Mouse (Mus musculus): ENCODE data around the gene Bpifb5.
"Not testable (repeated sequence)": the region's sequence is repeated elsewhere in the genome, so short reads cannot be mapped to it uniquely, and the experiment has no call there.

Gene Bpifb5

DNA sequence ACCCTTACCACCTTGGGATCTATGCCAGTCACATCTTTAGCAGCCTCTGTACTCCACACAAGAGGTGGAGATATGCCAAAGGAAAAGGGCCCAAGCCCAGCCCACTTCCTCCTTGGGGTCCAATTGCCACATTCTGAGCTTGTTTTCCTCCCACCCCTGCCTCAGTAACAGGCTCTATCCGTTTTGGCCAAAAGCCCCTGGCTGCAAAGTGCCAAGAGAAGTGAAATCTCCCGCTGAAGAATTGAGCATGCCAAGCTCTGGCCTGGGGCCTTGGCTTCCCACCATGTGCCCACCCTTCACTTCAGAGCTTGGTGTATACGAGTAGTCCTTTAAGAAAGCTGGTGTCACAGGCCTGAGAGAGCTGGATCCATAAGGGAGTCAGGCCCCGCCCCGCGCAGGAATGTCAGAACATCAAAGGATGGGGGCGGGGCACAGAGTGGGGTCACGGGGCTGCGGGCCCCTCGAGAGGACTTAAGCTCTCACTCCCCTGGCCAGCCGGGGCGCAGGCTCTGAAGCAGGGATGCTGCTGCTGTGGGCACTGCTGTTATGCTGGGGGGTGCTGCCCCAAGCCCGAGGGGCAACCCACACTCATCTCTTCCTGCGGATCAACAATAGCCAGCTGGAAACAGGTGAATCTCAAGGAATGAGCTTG lies at the start of gene Bpifb5:
Gene Bpifb5, plus strand, starts transcription at position 478 of the 652 bp plus-strand sequence.
- DNase-seq (ENCODE audit: low spot score): no peak

DNA sequence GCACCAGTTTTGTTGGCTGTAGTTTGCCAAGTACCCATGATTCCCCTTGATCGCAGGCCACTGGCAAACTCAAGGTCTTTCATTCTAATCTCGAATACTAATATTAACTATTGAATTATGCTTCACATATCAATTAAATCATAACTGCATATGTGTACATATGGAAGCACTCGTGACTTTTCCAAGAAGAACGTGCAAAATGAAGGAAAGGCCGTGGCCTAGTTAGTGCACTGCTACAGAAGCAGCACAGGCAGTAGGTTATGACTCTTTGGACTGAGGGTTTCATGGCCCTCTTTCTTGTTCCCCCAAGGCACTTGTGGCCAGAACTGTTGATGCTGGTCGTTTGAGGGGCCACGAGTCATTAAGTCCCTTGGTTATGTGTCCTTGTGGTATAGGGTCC lies 41.6 kb upstream of the Bpifb5 start:
- not testable (repeated sequence) for DNase-seq (ENCODE audit: low spot score)

DNA sequence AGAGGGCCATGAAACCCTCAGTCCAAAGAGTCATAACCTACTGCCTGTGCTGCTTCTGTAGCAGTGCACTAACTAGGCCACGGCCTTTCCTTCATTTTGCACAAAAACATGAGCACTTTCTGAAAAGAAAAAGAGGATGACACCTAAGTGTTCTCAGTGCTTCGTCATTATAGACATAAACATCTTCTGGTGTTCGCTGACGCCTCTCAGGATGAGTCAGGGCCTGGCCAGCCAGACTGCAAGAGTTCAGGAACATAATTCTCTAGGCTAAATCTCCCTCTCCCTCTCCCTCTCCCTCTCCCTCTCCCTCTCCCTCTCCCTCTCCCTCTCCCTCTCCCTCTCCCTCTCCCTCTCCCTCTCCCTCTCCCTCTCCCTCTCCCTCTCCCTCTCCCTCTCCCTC lies 40.5 kb upstream of the Bpifb5 start:
- DNase-seq (ENCODE audit: low spot score): not testable (repeated sequence)

DNA sequence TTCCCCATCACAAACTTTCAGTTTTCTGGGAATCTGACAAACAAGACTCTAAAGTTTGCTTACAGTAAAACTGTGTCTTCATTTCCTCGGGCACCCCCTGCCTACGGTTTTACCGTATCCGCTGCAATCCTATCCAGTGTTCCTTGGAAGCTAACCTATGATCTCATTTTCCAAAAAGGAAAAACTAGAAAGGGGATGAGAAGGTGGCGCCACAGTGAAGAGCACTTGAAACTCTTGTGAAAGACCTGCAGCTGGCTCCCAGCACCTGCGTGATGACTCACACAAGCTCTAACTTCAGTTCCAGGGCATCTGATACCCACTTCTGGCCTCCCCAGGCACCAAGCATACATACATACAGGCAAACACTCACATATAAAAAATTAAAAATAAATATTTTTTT lies 38.2 kb upstream of the Bpifb5 start:
- DNase-seq (ENCODE audit: low spot score): no peak

DNA sequence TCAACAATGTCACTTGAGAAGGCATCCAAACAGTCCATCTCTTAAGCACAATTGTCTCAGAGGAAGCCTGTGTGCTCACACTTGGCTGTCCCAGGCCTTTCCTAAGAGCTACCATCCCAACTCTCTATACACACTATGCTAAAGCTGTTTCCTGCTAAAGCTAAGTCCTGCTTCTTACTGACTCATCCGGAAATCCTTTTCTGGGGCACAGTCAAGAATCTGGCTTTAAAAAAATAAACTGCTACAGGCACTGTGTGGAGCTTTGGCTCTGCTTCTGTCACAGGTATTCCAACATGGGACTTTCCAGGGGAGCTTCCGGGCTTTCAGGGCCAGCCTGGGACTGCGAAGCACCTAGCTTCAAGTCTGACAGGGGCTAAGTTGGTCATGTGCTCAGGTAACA lies 37.8 kb upstream of the Bpifb5 start:
- no peak for DNase-seq (ENCODE audit: low spot score)

DNA sequence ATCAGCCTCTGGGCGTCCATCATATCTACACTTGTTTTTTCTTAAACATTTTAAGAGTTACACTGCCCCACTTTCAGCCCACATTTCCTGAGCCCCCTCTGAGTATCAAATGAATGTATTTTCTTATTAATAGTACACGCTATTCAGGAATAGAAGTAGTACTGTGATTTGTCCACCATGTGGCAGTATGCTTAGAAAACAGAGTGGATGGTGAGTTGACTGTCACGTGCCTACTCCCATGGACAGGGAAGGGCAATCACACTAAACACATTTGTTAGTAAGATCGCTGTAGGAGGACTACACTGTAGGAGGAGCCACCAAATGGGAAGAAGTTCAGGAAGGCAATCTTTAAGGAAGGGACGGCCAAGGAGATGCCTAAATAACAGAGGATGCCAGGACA lies 36.1 kb upstream of the Bpifb5 start:
- no peak for DNase-seq (ENCODE audit: low spot score)

DNA sequence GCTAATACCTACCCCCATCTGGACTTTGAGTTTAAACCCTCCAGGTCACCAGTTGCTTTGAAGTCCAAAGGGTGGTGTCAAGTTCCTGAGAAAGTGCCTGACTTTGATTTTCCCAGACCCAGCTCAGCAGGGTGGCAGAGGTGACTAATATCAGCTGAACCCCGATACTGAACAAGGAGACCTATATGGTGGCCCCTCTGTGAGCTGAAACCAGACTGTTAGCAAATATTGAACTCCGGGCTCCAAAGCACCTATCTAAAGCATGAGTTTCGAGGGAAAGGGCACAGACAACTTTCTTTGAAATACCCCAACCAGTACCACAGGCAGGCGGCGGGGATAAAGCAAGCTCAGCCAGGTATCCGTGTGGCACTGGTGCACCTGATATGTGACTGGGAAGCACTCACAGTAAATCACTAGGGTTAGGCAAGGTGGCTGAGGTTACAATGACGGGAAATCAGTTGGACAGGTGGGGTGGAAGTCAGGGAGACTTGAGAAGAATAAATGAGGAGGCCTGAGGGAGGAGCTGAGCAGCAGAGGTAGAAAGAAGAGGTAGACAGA lies 33.6 kb upstream of the Bpifb5 start:
- no peak for DNase-seq (ENCODE audit: low spot score)

DNA sequence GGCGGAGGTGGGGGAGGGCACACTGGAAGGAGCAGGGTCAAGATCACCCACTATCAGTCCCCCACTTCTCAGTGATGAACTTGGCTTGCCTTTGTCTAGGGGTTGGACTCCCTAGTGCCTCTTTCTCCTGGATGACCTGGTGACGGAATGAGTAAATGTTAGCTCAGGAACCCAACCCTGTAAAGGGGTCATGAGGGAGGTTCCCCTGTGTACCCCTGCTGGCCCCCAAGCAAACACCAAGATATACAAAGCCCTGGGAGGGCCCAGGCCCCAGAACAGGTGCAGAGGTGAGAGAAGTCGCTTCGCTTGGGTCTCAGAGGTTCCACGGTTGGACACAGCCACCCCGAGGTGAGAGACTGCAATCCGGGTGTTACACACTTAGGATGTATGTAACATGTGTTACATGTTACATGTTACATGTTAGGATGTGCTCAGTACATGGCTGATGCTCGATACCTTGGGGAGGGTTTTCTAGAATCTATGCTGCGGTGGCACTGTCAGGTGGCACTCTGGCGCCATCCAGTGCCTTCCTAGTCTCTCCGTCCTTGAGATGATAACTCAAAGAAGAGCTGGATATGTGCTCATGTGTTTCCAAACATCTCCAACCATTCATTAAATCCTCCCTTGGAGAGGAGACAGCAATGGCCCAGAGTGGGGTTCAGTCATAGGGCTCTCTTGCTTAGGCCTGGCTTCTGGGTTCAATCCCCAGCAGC lies 32.8 kb upstream of the Bpifb5 start, which contains the start of gene Bpifb1:
Gene Bpifb1, plus strand, starts transcription at position 273 of the 713 bp plus-strand sequence.
- no peak for DNase-seq (ENCODE audit: low spot score)

DNA sequence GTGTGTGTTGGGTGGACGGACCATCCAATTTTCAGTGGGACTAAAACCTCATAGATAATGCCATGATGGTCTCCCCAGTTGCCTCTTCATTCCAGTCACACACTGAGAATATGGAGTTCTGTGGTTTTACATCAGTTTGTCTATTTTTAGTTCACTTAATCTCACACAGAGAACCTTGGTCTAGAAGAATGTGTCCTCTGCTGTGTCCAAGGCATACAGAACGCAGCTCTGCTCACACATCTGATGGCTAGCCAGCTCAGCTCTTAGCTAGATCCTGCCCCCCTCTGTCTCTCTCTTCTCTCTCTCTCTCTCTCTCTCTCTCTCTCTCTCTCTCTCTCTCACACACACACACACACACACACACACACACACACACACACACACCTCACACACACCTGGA lies 31.4 kb upstream of the Bpifb5 start:
- DNase-seq (ENCODE audit: low spot score): no peak

DNA sequence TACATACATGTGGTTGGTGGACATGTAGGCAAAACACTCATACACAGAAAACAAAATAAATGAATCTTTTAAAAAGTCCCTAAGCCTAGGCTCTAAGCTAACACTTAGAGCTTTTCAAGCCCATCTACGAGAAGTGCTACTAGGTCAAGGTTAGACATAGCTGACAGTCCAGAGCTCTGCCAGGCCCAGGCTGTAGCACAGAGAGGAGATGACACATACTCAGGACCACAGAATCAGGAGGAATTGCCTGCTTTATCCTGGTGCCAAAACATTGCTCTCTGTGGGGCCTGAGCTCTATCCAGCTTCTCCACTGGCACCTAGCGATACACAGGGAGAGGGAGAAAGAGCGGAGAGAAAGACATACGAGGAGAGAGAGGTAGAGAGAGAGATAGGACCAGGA lies 30.5 kb upstream of the Bpifb5 start:
- DNase-seq (ENCODE audit: low spot score): no peak

DNA sequence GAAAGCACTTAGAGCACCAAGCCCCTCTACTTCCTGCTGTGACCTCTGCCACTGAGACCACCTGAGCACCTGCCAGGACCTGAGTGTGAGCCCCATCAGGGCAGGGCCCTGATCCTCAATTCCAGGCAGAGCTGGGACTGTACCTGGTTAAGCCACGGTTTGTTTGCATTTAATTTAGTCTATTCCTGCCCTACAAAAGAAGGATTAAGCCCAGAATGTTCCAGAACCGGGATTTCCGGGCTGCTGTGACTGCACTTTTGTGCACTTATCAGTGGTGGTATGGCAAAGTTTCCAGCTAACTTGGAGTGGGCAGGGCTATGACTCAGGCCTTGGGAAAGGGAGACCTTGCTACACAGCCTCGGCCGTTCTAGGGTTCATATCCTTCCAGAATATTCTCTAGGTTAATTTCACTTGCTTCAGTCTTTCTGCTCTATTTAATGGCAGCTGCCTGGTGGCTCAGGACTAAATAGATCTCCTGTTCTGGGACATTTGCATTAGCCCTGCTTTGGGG lies 29.5 kb upstream of the Bpifb5 start:
- DNase-seq (ENCODE audit: low spot score): no peak

DNA sequence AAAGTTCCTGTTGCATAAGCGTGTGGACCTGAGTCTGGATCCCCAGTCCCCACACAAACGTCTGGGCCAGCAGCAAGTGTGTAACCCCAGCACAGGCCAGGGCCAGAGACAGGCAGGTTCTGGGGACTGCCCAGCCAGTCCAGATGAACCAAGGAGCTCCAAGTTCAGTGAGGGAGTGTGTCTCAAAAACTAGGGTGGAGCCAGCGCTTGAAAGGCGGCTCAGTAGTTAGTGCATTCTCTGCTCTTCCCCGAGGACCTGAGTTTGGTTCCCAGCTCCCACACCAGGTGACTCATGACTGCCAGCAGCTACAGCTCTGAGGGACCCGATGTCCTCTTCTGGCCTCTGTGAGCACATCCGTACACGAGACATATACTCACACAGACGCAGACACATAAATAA lies 26.5 kb upstream of the Bpifb5 start:
- DNase-seq (ENCODE audit: low spot score): no peak

DNA sequence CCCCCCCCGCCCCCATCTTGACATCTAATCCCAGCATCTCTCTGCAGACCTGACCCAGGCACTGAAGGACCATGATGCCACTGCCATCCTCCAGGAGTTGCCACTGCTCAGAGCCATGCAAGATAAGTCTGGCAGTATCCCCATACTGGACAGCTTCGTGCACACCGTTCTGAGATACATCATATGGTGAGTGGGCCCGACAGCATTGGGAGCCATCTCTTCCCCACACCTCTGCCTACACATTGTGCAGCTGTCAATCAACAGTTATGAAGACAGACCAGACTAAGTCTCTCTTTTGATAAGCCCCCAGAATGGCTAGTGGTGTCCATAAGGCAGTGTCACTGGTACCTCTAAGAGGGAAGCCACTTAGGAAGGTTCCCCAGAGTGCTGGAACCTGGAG lies 18.9 kb upstream of the Bpifb5 start:
- no peak for DNase-seq (ENCODE audit: low spot score)

DNA sequence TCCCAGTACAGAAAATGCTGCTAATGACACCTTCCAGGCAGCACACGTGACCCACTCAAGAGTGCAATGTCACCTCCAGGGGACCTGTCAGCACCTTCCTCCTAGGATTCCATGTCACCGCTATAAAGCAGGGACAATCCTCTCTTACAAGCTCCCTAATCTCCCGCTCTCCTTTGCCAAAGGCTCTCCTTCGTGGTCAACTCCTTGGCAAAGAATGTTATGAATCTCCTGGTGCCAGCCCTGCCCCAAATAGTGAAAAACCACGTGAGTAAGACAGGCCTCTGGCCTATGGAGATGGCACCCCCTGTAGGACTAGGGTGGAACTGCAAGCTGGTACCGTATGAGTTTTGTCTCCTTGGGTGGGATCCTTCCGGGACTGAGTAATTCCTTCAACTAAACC lies 16.6 kb upstream of the Bpifb5 start:
- no peak for DNase-seq (ENCODE audit: low spot score)

DNA sequence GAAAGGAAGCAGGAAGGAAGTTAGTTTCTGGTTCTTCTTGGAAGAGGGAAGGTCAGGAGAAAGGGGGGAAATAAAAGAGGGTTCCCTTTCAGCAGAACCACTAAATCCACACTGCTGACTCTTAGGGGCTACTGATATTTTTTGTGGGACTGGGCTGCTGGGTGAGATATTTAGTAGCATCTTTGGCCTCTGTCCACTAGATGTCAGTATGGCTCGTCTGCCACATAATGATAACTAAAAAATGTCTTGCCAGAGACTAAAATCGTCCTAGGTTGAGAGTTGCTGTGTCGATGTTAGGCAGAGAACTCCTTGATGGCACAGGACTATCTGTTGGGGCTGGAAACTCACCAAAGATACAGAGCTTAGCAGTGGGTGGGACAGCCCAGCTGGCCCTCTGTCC lies 14.4 kb upstream of the Bpifb5 start:
- no peak for DNase-seq (ENCODE audit: low spot score)

DNA sequence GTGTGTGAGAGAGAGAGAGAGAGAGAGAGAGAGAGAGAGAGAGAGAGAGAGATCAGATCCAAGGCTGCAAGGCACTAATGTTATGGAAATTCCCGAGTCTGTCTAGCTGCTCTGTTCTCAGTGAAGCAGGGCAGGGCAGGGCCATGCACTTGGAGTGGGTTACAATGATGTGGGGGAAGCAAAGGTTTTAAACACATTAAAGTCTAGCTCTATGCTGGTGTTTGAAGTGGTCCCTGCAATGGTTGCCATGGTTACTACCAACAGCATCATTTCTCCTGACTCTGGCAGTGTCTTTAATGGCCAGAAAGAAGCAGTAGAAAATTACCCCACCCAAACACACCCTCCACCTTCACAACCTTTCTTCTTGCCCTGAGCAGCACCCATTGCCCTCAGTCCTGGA lies 12.4 kb upstream of the Bpifb5 start:
- DNase-seq (ENCODE audit: low spot score): no peak

DNA sequence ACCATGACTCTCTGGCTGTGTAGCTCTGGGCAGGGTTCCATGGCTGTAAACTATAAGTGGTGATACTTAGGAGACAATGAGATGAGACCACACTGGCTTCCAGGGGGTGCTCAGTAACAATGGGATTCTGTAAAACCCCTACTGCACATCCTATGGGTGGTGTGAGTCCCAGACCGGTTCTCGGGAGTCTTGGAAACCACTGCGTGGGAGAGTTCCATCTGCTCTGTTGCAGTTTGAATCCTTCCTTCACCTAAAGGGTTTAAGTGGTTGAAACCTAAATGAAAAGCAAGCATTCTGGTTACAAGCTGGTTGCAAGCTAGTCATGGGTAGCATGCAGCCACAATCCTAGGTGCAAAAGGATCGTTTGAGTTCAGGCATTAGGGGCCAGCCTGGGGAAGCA lies 11.7 kb upstream of the Bpifb5 start:
- no peak for DNase-seq (ENCODE audit: low spot score)

DNA sequence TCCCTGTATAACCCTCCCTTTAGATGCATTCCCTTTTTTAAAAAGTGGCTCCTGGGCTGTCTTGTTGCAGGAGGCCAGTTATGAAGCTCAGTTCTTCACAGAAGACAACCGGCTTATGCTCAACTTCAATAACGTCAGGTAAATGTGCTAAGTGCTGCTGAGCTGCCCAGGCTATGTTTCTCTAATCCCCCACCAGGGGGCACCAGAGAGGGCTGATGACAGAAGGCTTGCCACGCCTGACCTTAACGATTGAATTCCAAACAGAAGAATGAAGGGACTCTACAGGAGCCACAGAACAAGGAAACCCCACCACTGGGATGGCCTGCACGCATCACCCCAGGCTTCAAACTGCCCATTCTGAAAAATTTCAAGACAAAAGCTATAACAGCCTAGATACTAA lies 8.4 kb upstream of the Bpifb5 start:
- no peak for DNase-seq (ENCODE audit: low spot score)

DNA sequence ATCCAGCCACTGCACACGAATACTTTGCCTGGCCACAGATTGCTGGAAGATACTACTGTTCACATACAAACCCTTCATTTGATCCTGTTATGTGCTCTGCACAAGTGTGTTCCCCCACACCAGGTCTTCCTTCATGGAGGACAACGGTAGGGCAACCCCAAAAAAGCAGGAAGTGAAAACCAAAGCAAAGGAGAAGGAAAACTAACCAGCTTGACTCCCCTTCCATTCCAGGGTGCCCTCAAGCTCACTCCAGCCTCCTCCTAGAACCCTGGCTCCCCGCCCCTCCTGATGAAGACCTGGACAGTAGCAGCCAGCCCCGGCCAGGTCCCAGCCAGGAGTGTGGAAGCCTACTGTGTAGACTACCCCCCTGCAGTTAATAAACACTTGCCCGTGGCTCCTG lies 3.6 kb upstream of the Bpifb5 start:
- DNase-seq (ENCODE audit: low spot score): no peak

DNA sequence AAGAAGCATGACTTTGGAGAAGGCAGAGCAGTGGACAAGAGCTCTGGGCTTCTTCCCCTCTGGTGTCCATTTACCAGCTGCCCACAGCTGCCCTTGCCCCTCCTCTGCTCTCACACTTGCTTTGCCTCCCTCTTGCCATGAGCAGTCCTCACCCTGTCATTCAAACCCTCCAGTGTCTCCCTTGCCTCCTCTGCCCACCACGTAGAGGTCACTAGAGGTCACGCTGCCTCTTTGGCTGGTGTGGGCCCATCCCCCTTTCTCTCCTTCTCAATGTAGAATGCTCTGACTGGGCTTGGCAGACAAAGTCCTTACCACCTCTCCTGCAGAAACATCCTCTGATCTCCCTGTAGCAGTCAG lies 353 bp downstream of the Bpifb5 start:
- DNase-seq (ENCODE audit: low spot score): no peak

DNA sequence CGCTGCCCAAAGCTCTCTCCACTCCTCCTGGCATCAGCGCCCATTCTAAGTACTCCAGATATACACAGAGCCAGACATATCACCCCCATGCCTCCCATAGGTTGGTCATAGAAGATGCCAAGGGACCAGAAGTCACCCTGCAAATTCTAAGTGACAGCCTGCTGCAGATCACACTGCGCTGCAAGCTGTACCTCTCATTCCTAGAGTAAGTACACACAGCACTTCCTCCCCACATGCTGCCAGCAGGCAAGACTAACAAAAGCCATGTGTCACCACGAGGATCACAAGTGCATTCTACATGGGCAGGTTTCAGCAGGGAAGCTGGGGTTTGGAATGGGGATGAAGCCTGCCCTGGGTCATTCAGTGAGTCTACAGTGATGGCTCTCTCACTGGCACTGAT lies 3.4 kb downstream of the Bpifb5 start:
- no peak for DNase-seq (ENCODE audit: low spot score)

DNA sequence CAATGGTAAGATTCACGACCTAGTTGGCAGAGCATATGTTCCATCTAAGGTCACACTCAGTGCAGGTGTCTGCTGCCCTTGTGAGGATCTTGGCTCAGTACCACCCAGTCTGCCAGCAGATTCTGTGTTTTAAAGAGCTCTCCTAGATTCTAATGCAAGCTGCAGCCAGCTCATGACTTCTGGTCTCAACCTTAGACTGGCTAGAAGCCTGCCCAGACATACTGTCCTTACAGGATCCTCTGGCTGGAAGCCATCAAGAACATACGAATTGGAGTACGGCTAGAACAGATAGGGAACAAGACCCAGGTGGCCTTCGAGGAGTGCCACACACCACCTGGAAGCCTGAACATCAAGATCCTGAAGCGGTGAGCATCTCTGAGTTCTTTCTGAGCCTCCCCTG lies 4.3 kb downstream of the Bpifb5 start:
- no peak for DNase-seq (ENCODE audit: low spot score)

DNA sequence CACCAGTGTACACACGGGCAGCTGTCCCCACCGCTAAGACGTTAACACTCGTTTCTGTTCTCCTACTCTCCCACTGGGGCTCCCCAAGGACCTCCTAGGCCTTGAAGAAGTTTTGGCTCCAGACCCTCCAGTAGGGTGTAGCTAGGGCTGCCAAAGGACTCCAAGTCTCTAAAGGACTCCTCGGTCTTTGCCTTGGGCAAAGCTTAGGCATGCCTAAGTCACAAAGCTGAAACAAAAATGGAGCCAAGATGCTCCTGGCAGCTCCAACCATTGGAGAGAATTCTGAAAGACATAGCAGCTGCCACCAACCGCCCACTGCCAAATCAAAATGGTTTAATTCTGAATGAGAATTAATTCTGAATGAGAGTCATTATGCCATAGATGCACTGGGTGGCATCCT lies 9.9 kb downstream of the Bpifb5 start:
- no peak for DNase-seq (ENCODE audit: low spot score)

DNA sequence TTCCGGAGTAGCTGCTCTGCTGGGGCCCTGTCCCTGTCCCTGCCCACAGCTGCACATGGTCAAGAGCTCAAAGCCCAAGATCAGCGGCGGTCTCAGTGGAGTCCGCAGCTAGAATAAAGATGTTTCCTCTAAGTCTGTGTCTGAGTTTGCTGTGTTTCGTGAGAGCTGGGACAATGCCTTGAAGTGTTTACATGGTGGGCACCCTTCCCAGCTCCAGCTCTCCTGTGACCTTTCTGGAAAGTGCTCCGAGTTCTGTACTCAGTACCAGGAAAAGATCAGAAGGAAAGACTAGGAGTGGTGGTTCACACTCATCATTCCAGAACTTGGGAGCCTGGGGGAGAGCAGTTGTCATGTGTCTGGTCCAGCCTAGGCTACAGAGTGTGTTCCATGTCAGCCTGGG lies 17.2 kb downstream of the Bpifb5 start:
- no peak for DNase-seq (ENCODE audit: low spot score)
